ENCODE assay signal across 18 mouse cellular contexts in genomic region chr4:98725439-98725838, GRCm38 (mm10). TPM values are rescaled to one million over a fixed set of nuclear protein-coding genes. Genes with fewer than 3 reads are reported as not detected.
A peak's percentile ranks its signal among the peaks of the same experiment; 100 is the strongest.
DNase-seq lines count a peak whose midpoint lies in the region; ATAC-seq and TF ChIP-seq lines count a peak whose summit lies in the region.
"Had no signal": no experiment of that assay in that cellular context is flagged by ENCODE, and none has a peak within 500 bp of the region (broad histone marks: within the 10 kb centered on the region; RNA-seq: fewer than 3 reads in every experiment).

No protein-coding gene starts in this region.

- H3K4me1 ChIP-seq in hindbrain, postnatal 0 days (ENCODE audit: insufficient read depth, low read length): no peaks in the 10 kb centered on the region
- H3K4me1 ChIP-seq in hindbrain, embryonic 13.5 days (replicated peaks): peaks cover 20% of the 10 kb centered on the region

- H3K4me3 ChIP-seq in hindbrain, postnatal 0 days (ENCODE audit: low read length): no peak overlapping the region
- no peak overlapping the region for H3K4me3 ChIP-seq in hindbrain, embryonic 13.5 days
- H3K4me3 ChIP-seq: hindbrain, embryonic 12.5 days; limb, embryonic 12.5 days had no signal

- no peaks in the 10 kb centered on the region for H3K36me3 ChIP-seq in hindbrain, postnatal 0 days (ENCODE audit: insufficient read depth, low read length)
- no peaks in the 10 kb centered on the region for H3K36me3 ChIP-seq in hindbrain, embryonic 13.5 days
- H3K36me3 ChIP-seq: G1E; hindbrain, embryonic 12.5 days; limb, embryonic 12.5 days had no signal

- no peak overlapping the region for H3K27ac ChIP-seq in hindbrain, postnatal 0 days
- no peak overlapping the region for H3K27ac ChIP-seq in hindbrain, embryonic 13.5 days
- H3K27ac ChIP-seq: hindbrain, embryonic 12.5 days; limb, embryonic 12.5 days; macrophage had no signal

- no peak overlapping the region for H3K4me2 ChIP-seq in hindbrain, postnatal 0 days (ENCODE audit: low read depth, low read length)
- H3K4me2 ChIP-seq in hindbrain, embryonic 13.5 days: no peak overlapping the region
- H3K4me2 ChIP-seq: hindbrain, embryonic 12.5 days; limb, embryonic 12.5 days had no signal

- WGBS in hindbrain, postnatal 0 days: 40% methylated on average over 4 of the region's 4 CpGs
- 35% methylated on average over 4 of the region's 4 CpGs for WGBS in hindbrain, embryonic 13.5 days

- peak; percentile 53 for TF ChIP-seq CTCF in hindbrain, postnatal 0 days (IDR thresholded peaks at IDR 0.05; ENCODE audit: low read depth)

- DNase-seq in hindbrain, postnatal 0 days (ENCODE audit: low spot score): peak; percentile 29
- peak; percentile 50 for DNase-seq in testis, postnatal 10 days (ENCODE audit: low spot score)
- DNase-seq in testis, postnatal 14 days (ENCODE audit: low spot score): no peak
- DNase-seq in embryo, embryonic 10.5 days (ENCODE audit: low spot score): peak; percentile 61
- DNase-seq in yolk sac, embryonic 10.5 days (ENCODE audit: low spot score): peak; percentile 63
- no peak for DNase-seq in cerebellum, postnatal 36 days
- DNase-seq in cerebellum, postnatal 4 days (ENCODE audit: low spot score in 2 of 2): no peak
- DNase-seq: right cerebral cortex, postnatal 4 days had no signal

- ATAC-seq in hindbrain, postnatal 0 days: no peak
- ATAC-seq in hindbrain, embryonic 13.5 days (ENCODE audit: low FRiP score): no peak

- H3K27me3 ChIP-seq in hindbrain, postnatal 0 days (ENCODE audit: insufficient read depth, low read length): 0 out of 2 replicates have a peak, but pooled peaks cover 4% of the 10 kb centered on the region
- H3K27me3 ChIP-seq in hindbrain, embryonic 13.5 days: peaks cover 44% of the 10 kb centered on the region

- no peaks in the 10 kb centered on the region for H3K9me3 ChIP-seq in hindbrain, postnatal 0 days (ENCODE audit: low read length)
- no peaks in the 10 kb centered on the region for H3K9me3 ChIP-seq in hindbrain, embryonic 13.5 days
- H3K9me3 ChIP-seq: hindbrain, embryonic 12.5 days; limb, embryonic 12.5 days had no signal

- H3K9ac ChIP-seq in hindbrain, postnatal 0 days (replicated peaks; ENCODE audit: low read length): no peak overlapping the region
- no peak overlapping the region for H3K9ac ChIP-seq in hindbrain, embryonic 13.5 days
- H3K9ac ChIP-seq: hindbrain, embryonic 12.5 days; limb, embryonic 12.5 days had no signal

RNA-seq across cellular contexts. Expression of gene L1td1, which starts 1.1 kb away (rescaled TPM):
- total RNA-seq in hindbrain, postnatal 0 days (2014; rRNA removed): 1.0 TPM in 1 of 2 replicates, not detected in the other
- 0.15 and 0.19 TPM in 2 replicates for polyA plus RNA-seq in hindbrain, postnatal 0 days (2015; fragmentation: Nextera tagmentation; extraction: Ambion mirVana)
- 0.08 and 0.14 TPM in 2 replicates for polyA plus RNA-seq in hindbrain, embryonic 13.5 days (2015; fragmentation: Nextera tagmentation; extraction: Ambion mirVana)
- total RNA-seq: adrenal gland, postnatal 4 days; layer of hippocampus, adult 18-20 months had no signal
- polyA plus RNA-seq: forebrain, embryonic 11.5 days; G1E; gonadal fat pad, adult 2 months; macrophage; neural tube, embryonic 11.5 days had no signal

Comparison
In these comparisons a context has a peak if more than half of its experiments do, and no peak if none do; other contexts are left out.
1. DNase-seq: peak in hindbrain, postnatal 0 days (single experiment), testis, postnatal 10 days (single experiment), embryo, embryonic 10.5 days (single experiment) and yolk sac, embryonic 10.5 days (single experiment); none in testis, postnatal 14 days (single experiment), cerebellum, postnatal 36 days (0 of 2) and cerebellum, postnatal 4 days (0 of 2).